Mouse (Mus musculus) stomach, postnatal 0 days (tissue): ENCODE measurements around the gene Sae1. TPM values are rescaled to one million over a fixed set of nuclear protein-coding genes. Genes with fewer than 3 reads are reported as not detected.
"Not testable (repeated sequence)": the region's sequence is repeated elsewhere in the genome, so short reads cannot be mapped to it uniquely, and the experiment has no call there.

Experiments used
- ATAC-seq: fragments of 200-750 bp; cut with Nextera tagmentation; 2 replicates; pipeline ENCODE4 v1.8.0; 2017; ENCODE audit not compliant: low FRiP score, low TSS enrichment
- DNase-seq: peaks from one replicate; pipeline ENCODE4 v3.0.0-alpha.2; 2016; ENCODE audit warnings: low spot score
- H3K27ac ChIP-seq: fragments of 300-500 bp; sonication (generic); replicated peaks from 2 replicates; pipeline ENCODE4 v1.5.1; 2014; ENCODE audit warnings: mild to moderate bottlenecking, control low read depth
- H3K27me3 ChIP-seq: fragments of 300-500 bp; sonication (generic); 2 replicates; pipeline ENCODE4 v1.6.1; 2014; ENCODE audit warnings: low read length; ENCODE audit not compliant: control insufficient read depth, insufficient read depth
- H3K36me3 ChIP-seq: fragments of 300-500 bp; sonication (generic); 2 replicates; pipeline ENCODE4 v1.6.1; 2014; ENCODE audit warnings: low read length, mixed read lengths; ENCODE audit not compliant: control insufficient read depth, insufficient read depth
- H3K4me1 ChIP-seq: fragments of 300-500 bp; sonication (generic); replicated peaks from 2 replicates; pipeline ENCODE4 v1.6.1; 2014; ENCODE audit warnings: antibody characterized with exemption; ENCODE audit not compliant: control insufficient read depth, insufficient read depth
- H3K4me2 ChIP-seq: fragments of 300-500 bp; sonication (generic); replicated peaks from 2 replicates; pipeline ENCODE4 v1.6.1; 2014; ENCODE audit warnings: low read depth, mild to moderate bottlenecking, control low read depth, moderate library complexity
- H3K4me3 ChIP-seq: fragments of 300-500 bp; sonication (generic); 2 replicates; pipeline ENCODE4 v1.5.1; 2014; ENCODE audit warnings: low read depth, low read length, control low read depth
- H3K9ac ChIP-seq: fragments of 300-500 bp; sonication (generic); 2 replicates; pipeline ENCODE4 v1.6.1; 2014; ENCODE audit warnings: mild to moderate bottlenecking, low read length, control low read depth, mixed read lengths
- H3K9me3 ChIP-seq: fragments of 300-500 bp; sonication (generic); 2 replicates; pipeline ENCODE4 v1.6.1; 2016; ENCODE audit warnings: low read length; ENCODE audit not compliant: control insufficient read depth
- CTCF ChIP-seq: IDR thresholded peaks from 2 replicates; pipeline ENCODE4 v1.5.1; 2016; ENCODE audit warnings: antibody characterized with exemption, low read depth, mild to moderate bottlenecking, moderate library complexity
- EP300 ChIP-seq: optimal IDR thresholded peaks from 2 replicates; pipeline ENCODE3; 2016; ENCODE audit warnings: antibody characterized with exemption
- WGBS: fragments of 180-500 bp; shearing (Covaris S2); extraction: QIAGEN DNeasy Blood & Tissue Kit; methylation state at CpG from one replicate; pipeline ENCODE4 v1.1.7; 2014; 5-methylcytosine and 5-hydroxymethylcytosine counted together
- polyA plus RNA-seq: library from polyadenylated mRNA; unstranded; fragments of >200 nt; fragmentation: Nextera tagmentation; extraction: Ambion mirVana; gene quantifications from 2 replicates; pipeline ENCODE4 v1.2.1, GENCODE M21; 2015

The Sae1 gene
- polyA plus RNA-seq, 1 experiment from 2014 or later, result 123 TPM

GRCm38 (mm10) chr7:16395944-16396343, 8.3 kb upstream of the Sae1 start:
- TF ChIP-seq EP300, result no peak
- TF ChIP-seq CTCF, result peak; percentile 87
- H3K9me3 ChIP-seq, result no peaks in the 10 kb centered on the region
- no peak for DNase-seq
- H3K27ac ChIP-seq, result no peak overlapping the region
- no peaks in the 10 kb centered on the region for H3K4me1 ChIP-seq
- no peaks in the 10 kb centered on the region for H3K36me3 ChIP-seq
- H3K27me3 ChIP-seq, result no peaks in the 10 kb centered on the region
- H3K4me3 ChIP-seq, result no peak overlapping the region
- no peak overlapping the region for H3K4me2 ChIP-seq
- no peak for ATAC-seq
- no peak overlapping the region for H3K9ac ChIP-seq
- WGBS, result 0% methylated on average over 2 of the region's 2 CpGs

- Histone ChIP-seq H3K4me3 (no peak overlapping the region), H3K9me3 (no peaks in the 10 kb centered on the region), H3K36me3 (no peaks in the 10 kb centered on the region), H3K27me3 (no peaks in the 10 kb centered on the region), H3K4me1 (no peaks in the 10 kb centered on the region), H3K27ac (no peak overlapping the region), H3K4me2 (no peak overlapping the region), H3K9ac (no peak overlapping the region)
- 44% methylated on average over 4 of the region's 4 CpGs for WGBS
- TF ChIP-seq CTCF (no peak), EP300 (no peak)
- DNase-seq (no peak), ATAC-seq (no peak)
These were observed 5.3 kb upstream of the Sae1 start for GRCm38 (mm10) chr7:16392923-16393322.

GRCm38 (mm10) chr7:16389942-16390341, 2.3 kb upstream of the Sae1 start:
- 68% methylated on average over 2 of the region's 2 CpGs for WGBS
- H3K36me3 ChIP-seq, H3K4me3 ChIP-seq, ATAC-seq, H3K9ac ChIP-seq, H3K27me3 ChIP-seq, H3K27ac ChIP-seq, H3K4me2 ChIP-seq, H3K4me1 ChIP-seq, DNase-seq, H3K9me3 ChIP-seq: not testable (repeated sequence)

- DNase-seq (peak; percentile 39), ATAC-seq (no peak)
- Histone ChIP-seq H3K36me3 (0 out of 2 replicates have a peak, but pooled peaks cover 4% of the 10 kb centered on the region), H3K4me1 (no peaks in the 10 kb centered on the region), H3K4me3 (no peak overlapping the region), H3K4me2 (no peak overlapping the region), H3K9me3 (no peaks in the 10 kb centered on the region), H3K27ac (no peak overlapping the region), H3K9ac (no peak overlapping the region), H3K27me3 (no peaks in the 10 kb centered on the region)
- WGBS, result 81% methylated on average over 1 of the region's 1 CpGs
- TF ChIP-seq EP300, result no peak
- peak; percentile 74 for TF ChIP-seq CTCF
These were observed 11.1 kb downstream of the Sae1 start for GRCm38 (mm10) chr7:16376505-16376904.

- H3K9me3 ChIP-seq, result no peaks in the 10 kb centered on the region
- no peak overlapping the region for H3K9ac ChIP-seq
- H3K4me3 ChIP-seq, result no peak overlapping the region
- H3K27me3 ChIP-seq, result no peaks in the 10 kb centered on the region
- 0 out of 2 replicates have a peak, but pooled peaks cover 4% of the 10 kb centered on the region for H3K36me3 ChIP-seq
- DNase-seq (no peak), ATAC-seq (no peak)
- TF ChIP-seq CTCF, result no peak
- no peak for TF ChIP-seq EP300
- no peak overlapping the region for H3K4me2 ChIP-seq
- no peak overlapping the region for H3K27ac ChIP-seq
- 74% methylated on average over 5 of the region's 5 CpGs for WGBS
- no peaks in the 10 kb centered on the region for H3K4me1 ChIP-seq
These were observed 12.6 kb downstream of the Sae1 start for GRCm38 (mm10) chr7:16374989-16375388.

- Histone ChIP-seq H3K27ac (no peak overlapping the region), H3K4me2 (no peak overlapping the region), H3K9ac (no peak overlapping the region), H3K36me3 (0 out of 2 replicates have a peak, but pooled peaks cover 2% of the 10 kb centered on the region), H3K9me3 (no peaks in the 10 kb centered on the region), H3K4me1 (no peaks in the 10 kb centered on the region), H3K4me3 (no peak overlapping the region), H3K27me3 (no peaks in the 10 kb centered on the region)
- DNase-seq, result no peak
- TF ChIP-seq EP300, result no peak
- TF ChIP-seq CTCF, result peak; percentile 76
- WGBS, result 30% methylated on average over 2 of the region's 2 CpGs
- ATAC-seq, result peak; percentile 47; the same call in 1 of the 2 replicates
These were observed 13.9 kb downstream of the Sae1 start for GRCm38 (mm10) chr7:16373719-16374118.
